Mouse (Mus musculus) frontal cortex, postnatal 10 days (tissue): ENCODE data around the gene Osgin1.

Source experiments
- DNase-seq, 2 experiments: peaks; one replicate each; pipeline ENCODE4 v3.0.0; 2022; ENCODE audit warnings: low spot score in 2 of 2, mixed read lengths in 1 of 2

Gene Osgin1

GRCm38 (mm10) chr8:119442013-119442412 is 8.1 kb downstream of the Osgin1 start:
- no peak for DNase-seq

GRCm38 (mm10) chr8:119442970-119443369 is 9.0 kb downstream of the Osgin1 start:
- no peak for DNase-seq

GRCm38 (mm10) chr8:119446211-119446989 is 12.5 kb downstream of the Osgin1 start, which contains the start of gene Necab2:
Necab2 (plus strand) TSS chr8:119446719.
- DNase-seq, result peak; percentile 79 to 85

DNA sequence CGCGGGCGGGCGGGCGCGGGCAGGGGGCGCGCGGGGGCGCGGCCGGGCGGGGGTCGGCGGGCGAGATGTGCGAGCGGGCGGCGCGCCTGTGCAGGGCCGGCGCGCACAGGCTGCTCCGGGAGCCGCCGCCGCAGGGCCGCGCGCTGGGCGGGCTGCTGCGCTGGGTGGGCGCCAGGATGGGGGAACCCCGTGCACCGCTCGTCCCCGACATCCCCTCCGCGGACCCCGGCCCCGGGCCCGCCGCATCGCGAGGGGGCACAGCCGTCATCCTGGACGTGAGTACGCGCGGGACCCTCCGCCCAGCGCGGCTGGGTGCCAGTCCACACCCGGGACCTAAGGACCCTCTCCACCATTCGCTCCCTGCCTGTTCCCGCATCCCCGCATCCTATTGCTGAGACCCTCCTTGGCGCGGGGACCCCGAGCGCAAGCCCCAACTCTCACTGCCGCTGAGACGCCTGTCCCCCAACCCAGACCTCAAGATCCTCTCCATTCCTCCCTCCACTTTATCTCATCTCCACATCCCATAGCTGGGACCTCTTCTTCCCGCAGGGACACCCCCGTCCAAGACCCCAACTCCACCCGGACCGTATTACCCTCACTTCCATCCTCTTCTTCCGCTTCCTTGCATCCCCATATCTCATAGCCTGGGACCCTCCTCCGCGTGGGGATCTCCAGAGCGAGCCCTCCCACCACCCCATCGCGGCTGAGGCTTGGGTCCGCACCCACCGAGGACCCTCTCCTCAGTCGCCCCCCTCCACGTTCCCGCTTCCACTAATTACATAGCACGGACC is 13.3 kb downstream of the Osgin1 start:
- no peak for DNase-seq

DNA sequence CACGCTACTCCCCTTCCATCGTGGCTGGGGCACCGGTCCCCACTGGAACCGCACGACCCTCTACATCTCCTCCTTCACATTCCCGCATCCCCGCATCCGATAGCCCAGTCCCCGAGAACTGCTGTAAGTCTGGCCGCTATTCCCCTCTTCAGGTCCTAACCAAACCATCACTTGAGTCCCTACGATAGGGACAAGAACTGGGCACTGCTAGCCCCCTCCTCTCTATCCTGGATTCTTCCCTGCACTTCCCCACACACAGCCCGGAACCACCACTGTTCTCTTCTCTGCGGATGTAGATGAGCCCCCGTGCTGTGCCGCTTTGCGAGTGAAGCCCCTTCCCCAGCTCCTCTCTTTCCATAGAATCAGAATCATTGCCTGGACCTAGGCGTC is 13.9 kb downstream of the Osgin1 start:
- DNase-seq, result no peak

DNA sequence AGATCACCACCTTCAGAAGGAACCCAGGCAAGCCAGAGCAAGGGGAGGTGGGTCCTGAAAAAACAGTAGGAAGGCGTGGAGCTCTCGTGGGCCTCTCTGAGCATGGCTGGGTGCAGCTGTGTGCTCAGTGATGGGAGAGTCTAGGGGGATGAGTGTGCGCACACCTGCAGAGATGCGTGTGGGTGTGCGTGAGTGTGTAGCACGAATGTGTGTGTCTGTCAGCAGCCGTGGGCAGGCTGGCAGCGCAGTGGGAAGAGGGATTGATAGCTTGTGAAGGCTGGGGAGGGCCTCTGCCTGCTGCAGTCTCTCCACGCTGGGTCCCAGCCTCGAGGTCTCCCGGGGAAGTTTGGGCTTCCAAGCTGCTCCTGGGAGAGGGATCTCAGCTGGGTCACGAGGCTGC is 15.7 kb downstream of the Osgin1 start:
- DNase-seq, result no peak

GRCm38 (mm10) chr8:119451131-119451530 is 17.2 kb downstream of the Osgin1 start:
- DNase-seq, result no peak

DNA sequence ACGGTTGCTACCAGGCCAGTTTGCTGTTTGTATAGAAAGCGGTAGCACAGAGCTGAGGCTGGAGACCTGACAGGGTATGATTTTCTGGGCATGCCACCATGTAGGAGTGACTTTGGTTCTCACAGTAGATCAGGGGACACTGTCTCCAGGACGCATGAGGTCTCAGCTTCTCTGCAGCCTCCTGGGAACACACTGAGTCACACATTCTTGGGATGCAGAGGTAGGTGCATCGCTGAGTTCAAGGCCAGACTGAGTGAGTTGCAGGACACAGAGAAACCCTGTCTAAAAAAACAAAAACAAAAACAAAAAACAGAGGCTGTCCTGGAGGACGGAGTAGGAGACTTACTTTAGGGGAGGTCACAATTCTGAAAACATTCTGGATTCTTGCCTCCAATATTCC is 19.0 kb downstream of the Osgin1 start:
- no peak for DNase-seq

DNA sequence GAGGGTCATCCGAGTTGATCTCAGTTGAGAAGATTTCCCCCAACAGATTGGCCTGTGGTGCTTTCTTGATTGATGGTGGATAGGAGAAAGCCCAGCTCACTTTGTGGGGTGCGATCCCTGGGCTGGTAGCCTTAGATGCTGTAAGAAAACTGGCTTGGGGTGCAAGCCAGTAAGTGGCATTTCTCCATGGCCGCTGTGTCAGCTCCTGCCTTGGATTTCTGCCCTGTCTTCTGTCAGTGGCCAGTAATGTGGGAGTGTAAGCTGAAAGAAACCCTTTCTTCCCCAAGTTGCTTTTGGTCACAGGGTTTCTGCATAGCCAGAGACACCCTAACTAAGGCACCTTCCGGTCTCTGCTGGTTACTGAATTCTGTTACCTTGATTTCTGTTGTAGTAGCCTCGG is 22.1 kb downstream of the Osgin1 start:
- no peak for DNase-seq

GRCm38 (mm10) chr8:119459724-119460123 is 25.8 kb downstream of the Osgin1 start:
- no peak for DNase-seq

- no peak for DNase-seq
These were observed 27.4 kb downstream of the Osgin1 start for GRCm38 (mm10) chr8:119461356-119461755.

DNA sequence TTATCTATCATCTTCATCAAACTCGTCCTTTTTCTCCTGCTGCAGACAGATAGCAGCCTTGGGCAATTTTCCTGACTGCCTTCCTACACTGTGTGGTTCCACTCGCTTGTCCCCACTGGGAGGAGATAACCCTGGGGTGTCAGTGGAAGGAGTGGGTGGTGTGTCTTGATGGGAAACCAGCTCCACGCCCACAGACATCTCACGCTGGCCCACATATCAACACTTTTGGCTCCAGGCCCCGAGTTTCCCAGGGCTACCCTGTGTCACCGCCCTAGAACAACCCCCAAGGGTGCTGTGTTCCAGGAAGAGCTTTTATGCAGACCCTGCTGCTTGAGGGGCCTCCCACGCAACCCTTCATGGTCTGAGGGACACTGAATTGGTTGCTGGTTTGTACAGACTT is 29.8 kb downstream of the Osgin1 start:
- DNase-seq, result no peak

DNA sequence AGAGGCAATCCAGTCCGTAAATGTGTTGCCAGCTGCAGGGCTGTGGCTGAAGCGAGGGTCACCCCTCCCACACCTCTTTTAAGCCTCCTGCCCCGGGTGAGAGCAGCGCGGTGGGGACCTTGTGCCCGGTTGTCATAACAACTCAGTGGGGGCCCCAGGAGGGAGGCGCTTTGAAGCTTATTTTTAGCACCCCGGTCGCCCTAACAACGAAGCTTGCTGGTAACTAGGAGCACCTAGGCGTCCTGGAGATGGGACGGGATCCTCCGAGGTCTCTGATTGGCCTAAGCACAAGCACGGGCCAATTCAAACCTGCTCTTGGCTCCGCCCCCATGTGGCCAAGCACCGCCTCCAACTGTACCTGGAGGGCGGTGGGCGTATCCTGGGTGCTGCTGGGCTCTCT is 32.2 kb downstream of the Osgin1 start:
- peak; percentile 71 to 74 for DNase-seq

- DNase-seq, result no peak
These were observed 32.9 kb downstream of the Osgin1 start for GRCm38 (mm10) chr8:119466794-119467193.

DNA sequence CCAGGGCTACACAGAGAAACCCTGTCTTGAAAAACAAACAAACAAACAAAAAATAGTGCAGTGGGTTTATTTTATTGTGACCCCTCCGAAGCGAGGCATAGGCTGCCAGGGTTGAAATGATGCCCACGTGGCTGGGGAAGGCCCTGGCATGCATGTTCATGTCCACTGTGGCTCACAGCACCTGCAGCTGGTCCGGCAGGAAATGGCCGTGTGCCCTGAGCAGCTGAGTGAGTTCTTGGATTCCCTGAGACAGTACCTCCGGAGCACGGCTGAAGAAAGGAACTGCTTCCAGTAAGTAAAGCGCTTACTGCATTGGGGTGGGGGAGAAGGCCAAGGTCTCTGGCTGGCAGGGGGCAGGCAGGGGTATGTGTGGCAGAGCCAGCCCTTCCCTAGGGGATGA is 34.2 kb downstream of the Osgin1 start:
- DNase-seq, result no peak

- no peak for DNase-seq
These were observed 44.8 kb downstream of the Osgin1 start for GRCm38 (mm10) chr8:119478684-119479083.

DNA sequence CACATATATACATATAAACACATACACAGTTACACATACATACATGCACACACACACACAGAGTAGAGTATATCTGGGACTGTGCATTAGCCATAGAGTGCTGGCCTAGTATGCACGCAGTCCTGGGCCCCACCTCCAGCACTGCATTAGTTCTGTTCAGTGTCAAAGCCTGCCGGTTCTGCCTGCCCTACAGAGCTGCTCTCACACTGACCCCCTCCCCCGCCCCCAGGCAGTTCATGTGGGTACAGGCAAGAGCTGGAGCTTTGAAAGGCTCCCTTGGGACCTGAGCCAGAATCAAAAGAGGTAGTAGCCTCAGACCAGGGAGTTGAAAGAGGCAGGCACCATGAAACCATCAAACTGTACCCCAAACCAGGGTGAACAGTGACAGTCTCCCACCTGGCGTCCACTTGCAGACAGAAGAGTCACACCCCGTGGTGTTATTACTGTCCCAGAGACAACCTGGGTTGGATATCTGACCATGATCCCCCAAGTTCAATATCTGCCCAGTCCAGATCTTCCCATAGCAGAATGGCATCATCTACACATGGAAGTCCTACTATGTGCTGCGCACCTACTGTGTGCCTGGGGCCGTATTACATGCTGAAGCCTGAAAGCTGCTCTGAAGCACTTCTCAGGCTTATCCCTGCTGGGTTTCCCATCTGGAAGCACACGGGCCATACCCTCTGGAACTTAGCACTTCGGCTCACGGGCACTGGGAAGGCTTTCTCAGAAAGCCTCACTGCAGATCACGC is 50.4 kb downstream of the Osgin1 start:
- no peak for DNase-seq

DNA sequence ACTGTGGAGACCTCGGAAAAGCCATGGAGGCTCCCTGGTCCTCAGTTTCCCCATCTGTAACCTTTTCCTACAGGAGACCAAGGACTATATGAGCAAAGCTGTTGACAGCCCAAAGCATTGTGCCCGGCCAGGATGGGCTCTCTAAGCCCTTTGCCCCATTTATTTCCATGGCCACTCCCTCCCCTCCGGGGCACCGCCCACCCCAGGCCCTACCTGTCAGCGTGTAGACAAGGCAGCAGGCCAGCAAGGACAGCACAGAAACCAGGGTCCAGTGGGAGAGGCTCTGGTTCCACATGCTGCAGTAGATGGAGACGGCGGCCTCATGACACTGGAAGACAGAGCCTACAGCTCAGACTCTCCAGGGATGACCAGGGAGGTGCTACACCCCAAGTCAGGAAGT is 53.2 kb downstream of the Osgin1 start:
- no peak for DNase-seq
